11 mouse cellular contexts compared by ENCODE assay signal in the genomic region with DNA sequence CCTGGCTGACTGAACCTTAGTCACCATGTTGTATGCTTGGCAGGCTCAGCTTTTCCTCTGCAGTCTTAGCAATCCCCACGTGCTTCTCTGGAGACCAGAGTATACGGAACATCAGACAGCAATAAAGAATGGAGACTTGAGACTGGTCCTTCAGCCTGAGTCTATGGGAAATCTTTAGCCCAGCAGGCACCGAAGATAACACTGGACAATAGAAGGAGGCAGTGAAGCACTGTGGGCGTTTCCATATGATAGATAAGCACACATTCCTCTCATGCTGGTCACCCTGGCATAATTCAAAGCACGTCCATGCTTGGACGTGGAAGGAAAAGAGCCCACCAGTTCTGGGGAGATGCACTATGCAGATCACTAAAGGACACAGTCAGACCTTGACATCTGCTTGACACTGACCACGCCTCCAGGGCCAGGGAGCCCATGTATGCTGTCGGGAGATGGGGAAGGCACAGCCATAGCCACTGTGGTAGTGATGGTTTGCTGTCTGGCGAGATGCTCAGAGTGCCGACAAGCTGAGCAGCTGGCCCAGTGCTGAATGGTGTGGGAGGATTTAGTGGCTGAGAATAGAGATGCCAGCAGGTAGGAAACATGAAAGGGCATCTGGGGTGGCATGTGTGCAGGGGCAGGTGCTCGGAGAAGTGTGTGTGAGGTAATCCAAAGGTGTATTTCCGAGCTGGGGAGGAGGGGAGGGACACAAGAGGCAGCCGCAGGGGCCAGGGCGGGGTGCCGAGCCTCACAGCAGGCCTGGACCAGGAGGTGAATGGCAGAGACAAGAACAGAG. TPM values are rescaled to one million over a fixed set of nuclear protein-coding genes. Genes with fewer than 3 reads are reported as not detected.
DNase-seq lines count a peak whose midpoint lies in the region; ATAC-seq and TF ChIP-seq lines count a peak whose summit lies in the region.
"Had no signal": no experiment of that assay in that cellular context is flagged by ENCODE, and none has a peak within 500 bp of the region (broad histone marks: within the 10 kb centered on the region; RNA-seq: fewer than 3 reads in every experiment).

No protein-coding gene starts in this region.

- H3K4me3 ChIP-seq in cerebellum, adult 2 months (replicated peaks; ENCODE audit: insufficient read depth, low read depth, low read length) = no peak overlapping the region
- no peak overlapping the region for H3K4me3 ChIP-seq in hindbrain, embryonic 12.5 days
- no peak overlapping the region for H3K4me3 ChIP-seq in hindbrain, embryonic 14.5 days (replicated peaks; ENCODE audit: low read length)
- H3K4me3 ChIP-seq in liver, embryonic 11.5 days (ENCODE audit: low read depth, low read length) = no peak overlapping the region
- H3K4me3 ChIP-seq: midbrain, embryonic 12.5 days had no signal

- H3K4me2 ChIP-seq in hindbrain, embryonic 12.5 days (replicated peaks) = no peak overlapping the region
- no peak overlapping the region for H3K4me2 ChIP-seq in hindbrain, embryonic 14.5 days (replicated peaks)
- H3K4me2 ChIP-seq in liver, embryonic 11.5 days = peak overlapping the region; percentile 10
- H3K4me2 ChIP-seq: midbrain, embryonic 12.5 days had no signal

- ATAC-seq in hindbrain, embryonic 12.5 days (ENCODE audit: low FRiP score) = no peak
- no peak for ATAC-seq in hindbrain, embryonic 14.5 days (ENCODE audit: low FRiP score)
- ATAC-seq in liver, embryonic 11.5 days (replicated peaks; ENCODE audit: low FRiP score) = peak; percentile 46; the same call in 1 of the 2 replicates

- peak overlapping the region; percentile 29; the same call in 1 of the 2 replicates for H3K9ac ChIP-seq in hindbrain, embryonic 12.5 days
- no peak overlapping the region for H3K9ac ChIP-seq in hindbrain, embryonic 14.5 days
- H3K9ac ChIP-seq in liver, embryonic 11.5 days (ENCODE audit: low read depth, low read length) = peak overlapping the region; percentile 28; the same call in 1 of the 2 replicates

- no peaks in the 10 kb centered on the region for H3K36me3 ChIP-seq in hindbrain, embryonic 12.5 days
- H3K36me3 ChIP-seq in hindbrain, embryonic 14.5 days (replicated peaks; ENCODE audit: control insufficient read depth, insufficient read depth) = no peaks in the 10 kb centered on the region
- peaks cover 8% of the 10 kb centered on the region; the same call in 1 of the 2 replicates for H3K36me3 ChIP-seq in liver, embryonic 11.5 days (ENCODE audit: control insufficient read depth, insufficient read depth, low read length)
- H3K36me3 ChIP-seq: midbrain, embryonic 12.5 days had no signal

- no peak for TF ChIP-seq CTCF in cerebellum, adult 2 months (IDR thresholded peaks at IDR 0.05; ENCODE audit: borderline replicate concordance, insufficient read depth, low read depth, low read length)

- no peaks in the 10 kb centered on the region for H3K27me3 ChIP-seq in cerebellum, adult 2 months (ENCODE audit: control insufficient read depth, insufficient read depth, low read length)
- H3K27me3 ChIP-seq in hindbrain, embryonic 12.5 days = no peaks in the 10 kb centered on the region
- H3K27me3 ChIP-seq in hindbrain, embryonic 14.5 days (ENCODE audit: control insufficient read depth, insufficient read depth, low read length) = no peaks in the 10 kb centered on the region
- no peaks in the 10 kb centered on the region for H3K27me3 ChIP-seq in liver, embryonic 11.5 days (replicated peaks; ENCODE audit: control insufficient read depth, insufficient read depth, low read length)
- H3K27me3 ChIP-seq: midbrain, embryonic 12.5 days had no signal

- 37% methylated on average over 15 of the region's 15 CpGs for WGBS in cerebellum, adult 2 months
- 66% methylated on average over 15 of the region's 15 CpGs for WGBS in hindbrain, embryonic 12.5 days
- WGBS in hindbrain, embryonic 14.5 days = 59% methylated on average over 15 of the region's 15 CpGs
- WGBS in liver, embryonic 11.5 days = 46% methylated on average over 15 of the region's 15 CpGs

- no peak for TF ChIP-seq POLR2A in cerebellum, adult 2 months (IDR thresholded peaks at IDR 0.05; ENCODE audit: borderline replicate concordance, insufficient read depth, low read length)

- no peaks in the 10 kb centered on the region for H3K9me3 ChIP-seq in hindbrain, embryonic 12.5 days (replicated peaks)
- H3K9me3 ChIP-seq in hindbrain, embryonic 14.5 days (ENCODE audit: control insufficient read depth, low read length) = no peaks in the 10 kb centered on the region
- no peaks in the 10 kb centered on the region for H3K9me3 ChIP-seq in liver, embryonic 11.5 days (ENCODE audit: control insufficient read depth, low read length)
- H3K9me3 ChIP-seq: midbrain, embryonic 12.5 days had no signal

- H3K4me1 ChIP-seq in cerebellum, adult 2 months (ENCODE audit: control insufficient read depth, insufficient read depth, low read length) = peaks cover 42% of the 10 kb centered on the region
- H3K4me1 ChIP-seq in hindbrain, embryonic 12.5 days = peaks cover 19% of the 10 kb centered on the region
- H3K4me1 ChIP-seq in hindbrain, embryonic 14.5 days (replicated peaks; ENCODE audit: control insufficient read depth, insufficient read depth, low read length) = 0 out of 2 replicates have a peak, but pooled peaks cover 6% of the 10 kb centered on the region
- peaks cover 77% of the 10 kb centered on the region for H3K4me1 ChIP-seq in liver, embryonic 11.5 days (replicated peaks; ENCODE audit: control insufficient read depth, insufficient read depth, low read length)

- no peak overlapping the region for H3K27ac ChIP-seq in cerebellum, adult 2 months (ENCODE audit: insufficient read depth, low read length)
- H3K27ac ChIP-seq in hindbrain, embryonic 12.5 days = no peak overlapping the region
- H3K27ac ChIP-seq in hindbrain, embryonic 14.5 days = no peak overlapping the region
- peak overlapping the region; percentile 11; the same call in 1 of the 2 replicates for H3K27ac ChIP-seq in liver, embryonic 11.5 days (ENCODE audit: low read depth, low read length)
- H3K27ac ChIP-seq: midbrain, embryonic 12.5 days had no signal

- DNase-seq in cerebellum, adult 2 months = peak; percentile 43 to 56
- no peak for DNase-seq in cerebellum, adult 11 months
- DNase-seq in hindbrain, embryonic 14.5 days (ENCODE audit: low spot score) = no peak
- peak; percentile 26 for DNase-seq in 3T3-L1 (ENCODE audit: low read depth, low spot score)
- no peak for DNase-seq in liver, embryonic 11.5 days (ENCODE audit: low spot score)
- DNase-seq in kidney, postnatal 10 days = no peak
- DNase-seq in adrenal gland, adult (ENCODE audit: inconsistent age in 2 of 2, low spot score in 1 of 2) = no peak
- DNase-seq: adrenal gland, postnatal 10 days; kidney, postnatal 14 days had no signal

RNA-seq across cellular contexts. Expression of a gene that starts 8.1 kb away (rescaled TPM):
- 45.6 and 50.3 TPM in 2 replicates for polyA plus RNA-seq in cerebellum, adult 2 months (2012; rRNA removed)
- polyA plus RNA-seq in hindbrain, embryonic 12.5 days (2016; fragmentation: Nextera tagmentation; extraction: Ambion mirVana) = 13.5 and 17.0 TPM in 2 replicates
- 27.1 and 27.6 TPM in 2 replicates for polyA plus RNA-seq in hindbrain, embryonic 14.5 days (2014; fragmentation: Nextera tagmentation; extraction: Ambion mirVana)
- polyA plus RNA-seq in liver, embryonic 11.5 days (2014; fragmentation: Nextera tagmentation; extraction: Ambion mirVana) = 13.3 and 14.5 TPM in 2 replicates

RNA-seq across cellular contexts. Expression of a gene that starts 12.1 kb away (rescaled TPM):
- 3.8 and 4.5 TPM in 2 replicates for polyA plus RNA-seq in cerebellum, adult 2 months (2012; rRNA removed)
- 10.9 and 12.1 TPM in 2 replicates for polyA plus RNA-seq in hindbrain, embryonic 12.5 days (2016; fragmentation: Nextera tagmentation; extraction: Ambion mirVana)
- 3.9 and 5.0 TPM in 2 replicates for polyA plus RNA-seq in hindbrain, embryonic 14.5 days (2014; fragmentation: Nextera tagmentation; extraction: Ambion mirVana)
- polyA plus RNA-seq in liver, embryonic 11.5 days (2014; fragmentation: Nextera tagmentation; extraction: Ambion mirVana) = 2.3 and 2.7 TPM in 2 replicates

RNA-seq across cellular contexts. Expression of a gene that starts 23.4 kb away (rescaled TPM):
- 27.3 and 28.4 TPM in 2 replicates for polyA plus RNA-seq in cerebellum, adult 2 months (2012; rRNA removed)
- 14.8 and 15.6 TPM in 2 replicates for polyA plus RNA-seq in hindbrain, embryonic 12.5 days (2016; fragmentation: Nextera tagmentation; extraction: Ambion mirVana)
- polyA plus RNA-seq in hindbrain, embryonic 14.5 days (2014; fragmentation: Nextera tagmentation; extraction: Ambion mirVana) = 8.2 and 10.1 TPM in 2 replicates
- polyA plus RNA-seq in liver, embryonic 11.5 days (2014; fragmentation: Nextera tagmentation; extraction: Ambion mirVana) = 16.6 and 17.2 TPM in 2 replicates

RNA-seq across cellular contexts. Expression of a gene that starts 27.7 kb away (rescaled TPM):
- 2,309 TPM in 2 replicates for polyA plus RNA-seq in cerebellum, adult 2 months (2012; rRNA removed)
- polyA plus RNA-seq in hindbrain, embryonic 12.5 days (2016; fragmentation: Nextera tagmentation; extraction: Ambion mirVana) = 558 and 595 TPM in 2 replicates
- polyA plus RNA-seq in hindbrain, embryonic 14.5 days (2014; fragmentation: Nextera tagmentation; extraction: Ambion mirVana) = 1,495 and 1,569 TPM in 2 replicates
- polyA plus RNA-seq in liver, embryonic 11.5 days (2014; fragmentation: Nextera tagmentation; extraction: Ambion mirVana) = 476 and 499 TPM in 2 replicates

RNA-seq across cellular contexts. Expression of a gene that starts 33.7 kb away (rescaled TPM):
- polyA plus RNA-seq in cerebellum, adult 2 months (2012; rRNA removed) = 37.0 and 40.1 TPM in 2 replicates
- 35.6 and 41.2 TPM in 2 replicates for polyA plus RNA-seq in hindbrain, embryonic 12.5 days (2016; fragmentation: Nextera tagmentation; extraction: Ambion mirVana)
- polyA plus RNA-seq in hindbrain, embryonic 14.5 days (2014; fragmentation: Nextera tagmentation; extraction: Ambion mirVana) = 29.1 and 30.6 TPM in 2 replicates
- 30.5 and 35.2 TPM in 2 replicates for polyA plus RNA-seq in liver, embryonic 11.5 days (2014; fragmentation: Nextera tagmentation; extraction: Ambion mirVana)

Comparison
In these comparisons a context has a peak if more than half of its experiments do, and no peak if none do; other contexts are left out.
1. DNase-seq: peak in cerebellum, adult 2 months (2 of 2) and 3T3-L1 (single experiment); none in cerebellum, adult 11 months (single experiment), hindbrain, embryonic 14.5 days (single experiment), liver, embryonic 11.5 days (single experiment), kidney, postnatal 10 days (single experiment) and adrenal gland, adult (0 of 2).